Mouse (Mus musculus): Measurements from ENCODE around the gene Hdhd3. TPM values are rescaled to one million over a fixed set of nuclear protein-coding genes. Genes with fewer than 3 reads are reported as not detected.

Gene Hdhd3
- polyA plus RNA-seq, 1 experiment from 2014 or later: 9.1 TPM

- Histone ChIP-seq H3K9me3 (ENCODE audit: control insufficient read depth, low read length) (no peaks in the 10 kb centered on the region), H3K36me3 (ENCODE audit: control insufficient read depth, insufficient read depth, low read length) (no peaks in the 10 kb centered on the region), H3K4me1 (replicated peaks; ENCODE audit: control insufficient read depth, insufficient read depth, low read length) (no peaks in the 10 kb centered on the region; the same call in 1 of the 2 replicates), H3K27ac (ENCODE audit: low read depth, low read length) (no peak overlapping the region), H3K9ac (ENCODE audit: low read length) (no peak overlapping the region), H3K27me3 (ENCODE audit: control insufficient read depth, insufficient read depth, low read length) (peaks cover 20% of the 10 kb centered on the region), H3K4me3 (ENCODE audit: low read depth, low read length) (no peak overlapping the region), H3K4me2 (ENCODE audit: low read depth, low read length, severe bottlenecking) (no peak overlapping the region)
- 89% methylated on average over 6 of the region's 6 CpGs for WGBS
- no peak for ATAC-seq (replicated peaks; ENCODE audit: low FRiP score)
- no peak for DNase-seq (ENCODE audit: low spot score)
These were observed 25.6 kb downstream of the Hdhd3 start for GRCm38 (mm10) chr4:62477542-62478244.

GRCm38 (mm10) chr4:62475793-62476192 lies 27.5 kb downstream of the Hdhd3 start:
- Histone ChIP-seq H3K4me3 (ENCODE audit: low read depth, low read length) (no peak overlapping the region), H3K36me3 (ENCODE audit: control insufficient read depth, insufficient read depth, low read length) (no peaks in the 10 kb centered on the region), H3K4me1 (replicated peaks; ENCODE audit: control insufficient read depth, insufficient read depth, low read length) (no peaks in the 10 kb centered on the region; the same call in 1 of the 2 replicates), H3K9ac (ENCODE audit: low read length) (no peak overlapping the region), H3K9me3 (ENCODE audit: control insufficient read depth, low read length) (no peaks in the 10 kb centered on the region), H3K27ac (ENCODE audit: low read depth, low read length) (no peak overlapping the region), H3K27me3 (ENCODE audit: control insufficient read depth, insufficient read depth, low read length) (peaks cover 16% of the 10 kb centered on the region), H3K4me2 (ENCODE audit: low read depth, low read length, severe bottlenecking) (no peak overlapping the region)
- DNase-seq (ENCODE audit: low spot score) (no peak), ATAC-seq (replicated peaks; ENCODE audit: low FRiP score) (no peak)
- WGBS: 91% methylated on average over 6 of the region's 6 CpGs

DNA sequence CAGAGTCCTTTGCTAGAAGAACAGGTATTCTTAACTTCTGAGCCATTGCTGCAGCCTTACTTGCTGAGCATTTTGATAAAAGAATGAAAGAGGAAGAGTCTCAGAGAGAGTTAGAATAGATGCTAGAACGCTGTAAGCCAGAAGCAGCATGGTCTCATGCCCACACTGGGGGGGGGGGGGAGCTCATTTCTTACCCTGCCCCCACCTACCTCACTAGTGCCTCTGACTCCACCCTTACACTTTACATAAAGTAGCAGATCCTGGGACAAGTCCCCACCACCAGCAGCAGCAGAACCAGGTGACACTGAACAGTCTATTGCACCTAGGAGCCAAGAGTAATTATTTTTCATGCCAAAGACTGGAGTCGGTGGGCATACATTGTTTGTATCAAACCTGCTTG lies 28.1 kb downstream of the Hdhd3 start:
- Histone ChIP-seq H3K4me1 (replicated peaks; ENCODE audit: control insufficient read depth, insufficient read depth, low read length) (no peaks in the 10 kb centered on the region; the same call in 1 of the 2 replicates), H3K27me3 (ENCODE audit: control insufficient read depth, insufficient read depth, low read length) (peaks cover 10% of the 10 kb centered on the region), H3K4me3 (ENCODE audit: low read depth, low read length) (no peak overlapping the region), H3K36me3 (ENCODE audit: control insufficient read depth, insufficient read depth, low read length) (no peaks in the 10 kb centered on the region), H3K9ac (ENCODE audit: low read length) (no peak overlapping the region), H3K9me3 (ENCODE audit: control insufficient read depth, low read length) (no peaks in the 10 kb centered on the region), H3K27ac (ENCODE audit: low read depth, low read length) (no peak overlapping the region), H3K4me2 (ENCODE audit: low read depth, low read length, severe bottlenecking) (no peak overlapping the region)
- WGBS: 78% methylated on average over 2 of the region's 2 CpGs
- no peak for DNase-seq (ENCODE audit: low spot score)
- ATAC-seq (replicated peaks; ENCODE audit: low FRiP score): no peak

GRCm38 (mm10) chr4:62472071-62472470 lies 31.2 kb downstream of the Hdhd3 start:
- Histone ChIP-seq H3K9ac (ENCODE audit: low read length) (no peak overlapping the region), H3K4me1 (replicated peaks; ENCODE audit: control insufficient read depth, insufficient read depth, low read length) (no peaks in the 10 kb centered on the region), H3K4me2 (ENCODE audit: low read depth, low read length, severe bottlenecking) (no peak overlapping the region), H3K4me3 (ENCODE audit: low read depth, low read length) (no peak overlapping the region), H3K27ac (ENCODE audit: low read depth, low read length) (no peak overlapping the region), H3K36me3 (ENCODE audit: control insufficient read depth, insufficient read depth, low read length) (no peaks in the 10 kb centered on the region), H3K9me3 (ENCODE audit: control insufficient read depth, low read length) (no peaks in the 10 kb centered on the region), H3K27me3 (ENCODE audit: control insufficient read depth, insufficient read depth, low read length) (no peaks in the 10 kb centered on the region)
- WGBS: 95% methylated on average over 2 of the region's 2 CpGs
- DNase-seq (ENCODE audit: low spot score): no peak
- no peak for ATAC-seq (replicated peaks; ENCODE audit: low FRiP score)

- peak; percentile 91 for DNase-seq (ENCODE audit: low spot score)
- Histone ChIP-seq H3K4me2 (ENCODE audit: low read depth, low read length, severe bottlenecking) (peak within 1 kb of the TSS; percentile 55), H3K27ac (ENCODE audit: low read depth, low read length) (no peak within 1 kb of the TSS), H3K36me3 (ENCODE audit: control insufficient read depth, insufficient read depth, low read length) (no peaks in the 10 kb centered on the region), H3K9me3 (ENCODE audit: control insufficient read depth, low read length) (no peaks in the 10 kb centered on the region), H3K4me1 (replicated peaks; ENCODE audit: control insufficient read depth, insufficient read depth, low read length) (no peaks in the 10 kb centered on the region), H3K27me3 (ENCODE audit: control insufficient read depth, insufficient read depth, low read length) (no peaks in the 10 kb centered on the region), H3K4me3 (ENCODE audit: low read depth, low read length) (peak within 1 kb of the TSS; percentile 42), H3K9ac (ENCODE audit: low read length) (peak within 1 kb of the TSS; percentile 59)
- under 1% methylated on average over 30 of the region's 30 CpGs for whole genome bisulfite sequencing
- peak; percentile 94 for ATAC-seq (replicated peaks; ENCODE audit: low FRiP score)
These were observed 32.6 kb downstream of the Hdhd3 start, which contains the start of gene Wdr31 for GRCm38 (mm10) chr4:62470598-62471051. Gene Wdr31 (minus strand): TSS chr4:62470896.

DNA sequence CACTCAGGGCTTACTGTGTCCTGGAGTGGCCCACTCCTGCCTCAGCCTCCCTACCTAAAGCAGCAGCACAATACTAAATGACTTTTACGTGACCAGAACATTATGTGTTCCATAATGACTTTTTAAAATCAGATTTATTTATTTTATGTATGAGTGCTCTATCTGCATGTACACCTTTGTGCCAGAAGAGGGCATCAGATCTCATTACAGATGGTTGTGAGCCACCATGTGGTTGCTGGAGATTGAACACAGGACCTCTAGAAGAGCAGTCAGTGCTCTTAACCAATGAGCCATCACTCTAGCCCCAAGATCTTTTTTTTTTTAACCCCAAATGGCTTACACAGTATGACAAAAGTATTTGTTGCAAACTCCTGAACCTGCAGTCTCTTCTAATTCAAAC lies 35.1 kb downstream of the Hdhd3 start:
- no peaks in the 10 kb centered on the region for H3K36me3 ChIP-seq (ENCODE audit: control insufficient read depth, insufficient read depth, low read length)
- H3K4me3 ChIP-seq (ENCODE audit: low read depth, low read length): no peak overlapping the region
- no peaks in the 10 kb centered on the region for H3K27me3 ChIP-seq (ENCODE audit: control insufficient read depth, insufficient read depth, low read length)
- H3K4me1 ChIP-seq (replicated peaks; ENCODE audit: control insufficient read depth, insufficient read depth, low read length): no peaks in the 10 kb centered on the region
- ATAC-seq (replicated peaks; ENCODE audit: low FRiP score): no peak
- no peaks in the 10 kb centered on the region for H3K9me3 ChIP-seq (ENCODE audit: control insufficient read depth, low read length)
- no peak overlapping the region for H3K9ac ChIP-seq (ENCODE audit: low read length)
- no peak for DNase-seq (ENCODE audit: low spot score)
- WGBS: 95% methylated on average over 1 of the region's 1 CpGs
- no peak overlapping the region for H3K27ac ChIP-seq (ENCODE audit: low read depth, low read length)
- no peak overlapping the region for H3K4me2 ChIP-seq (ENCODE audit: low read depth, low read length, severe bottlenecking)

GRCm38 (mm10) chr4:62463124-62463523 lies 40.1 kb downstream of the Hdhd3 start:
- no peak overlapping the region for H3K27ac ChIP-seq (ENCODE audit: low read depth, low read length)
- DNase-seq (ENCODE audit: low spot score) (no peak), ATAC-seq (replicated peaks; ENCODE audit: low FRiP score) (no peak)
- no peaks in the 10 kb centered on the region for H3K9me3 ChIP-seq (ENCODE audit: control insufficient read depth, low read length)
- no peaks in the 10 kb centered on the region for H3K4me1 ChIP-seq (replicated peaks; ENCODE audit: control insufficient read depth, insufficient read depth, low read length)
- H3K27me3 ChIP-seq (ENCODE audit: control insufficient read depth, insufficient read depth, low read length): no peaks in the 10 kb centered on the region
- 97% methylated on average over 2 of the region's 2 CpGs for WGBS
- H3K4me2 ChIP-seq (ENCODE audit: low read depth, low read length, severe bottlenecking): no peak overlapping the region
- H3K4me3 ChIP-seq (ENCODE audit: low read depth, low read length): no peak overlapping the region
- no peak overlapping the region for H3K9ac ChIP-seq (ENCODE audit: low read length)
- no peaks in the 10 kb centered on the region; the same call in 1 of the 2 replicates for H3K36me3 ChIP-seq (ENCODE audit: control insufficient read depth, insufficient read depth, low read length)

DNA sequence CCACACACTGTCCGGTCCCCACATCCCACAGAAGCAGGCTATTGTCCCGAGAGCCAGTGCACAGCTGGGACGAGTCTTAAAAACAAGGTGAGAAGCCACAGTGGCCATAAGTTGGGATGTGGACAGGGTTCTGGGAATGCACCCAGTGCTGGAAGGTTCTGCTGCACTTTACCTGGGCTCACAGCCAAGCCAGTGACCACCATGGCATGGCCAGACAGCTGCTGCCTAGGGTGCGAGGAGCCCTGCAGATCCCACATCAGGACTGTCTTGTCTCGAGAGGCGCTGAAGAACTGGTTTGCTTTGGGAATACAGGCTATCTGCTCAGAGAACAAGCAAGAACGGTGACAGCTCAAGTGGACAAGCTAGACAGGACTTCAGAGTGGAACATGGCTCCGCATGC lies 42.9 kb downstream of the Hdhd3 start:
- Histone ChIP-seq H3K4me1 (replicated peaks; ENCODE audit: control insufficient read depth, insufficient read depth, low read length) (no peaks in the 10 kb centered on the region), H3K36me3 (ENCODE audit: control insufficient read depth, insufficient read depth, low read length) (no peaks in the 10 kb centered on the region; the same call in 1 of the 2 replicates), H3K4me2 (ENCODE audit: low read depth, low read length, severe bottlenecking) (no peak overlapping the region), H3K27me3 (ENCODE audit: control insufficient read depth, insufficient read depth, low read length) (no peaks in the 10 kb centered on the region), H3K4me3 (ENCODE audit: low read depth, low read length) (no peak overlapping the region), H3K27ac (ENCODE audit: low read depth, low read length) (no peak overlapping the region), H3K9me3 (ENCODE audit: control insufficient read depth, low read length) (no peaks in the 10 kb centered on the region), H3K9ac (ENCODE audit: low read length) (no peak overlapping the region)
- WGBS: 95% methylated on average over 8 of the region's 8 CpGs
- ATAC-seq (replicated peaks; ENCODE audit: low FRiP score) (no peak), DNase-seq (ENCODE audit: low spot score) (no peak)

DNA sequence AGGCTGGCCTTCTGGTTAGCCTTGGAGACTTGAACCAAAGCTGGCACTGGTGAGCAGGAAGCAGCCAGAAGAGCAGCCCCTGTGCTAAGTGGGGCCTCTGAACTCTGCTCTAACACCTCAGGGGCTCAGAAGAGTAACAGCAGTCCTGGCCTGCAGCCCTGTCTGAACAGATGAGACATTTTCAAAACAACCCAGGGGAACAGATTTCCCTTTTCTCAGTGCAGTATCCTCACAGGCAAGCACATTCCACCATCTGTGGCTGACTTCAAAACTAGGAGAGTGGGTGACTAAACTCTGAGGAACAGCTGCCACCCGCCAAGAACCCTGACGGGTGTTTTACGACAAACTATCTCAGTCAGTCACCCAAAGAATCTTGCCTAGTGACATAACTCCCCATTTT lies 44.2 kb downstream of the Hdhd3 start:
- ATAC-seq (replicated peaks; ENCODE audit: low FRiP score) (no peak), DNase-seq (ENCODE audit: low spot score) (no peak)
- no peaks in the 10 kb centered on the region for H3K4me1 ChIP-seq (replicated peaks; ENCODE audit: control insufficient read depth, insufficient read depth, low read length)

More for the DNA sequence above, 44.2 kb downstream of the Hdhd3 start:
- WGBS: 93% methylated on average over 3 of the region's 3 CpGs
- Histone ChIP-seq H3K9me3 (ENCODE audit: control insufficient read depth, low read length) (no peaks in the 10 kb centered on the region), H3K27me3 (ENCODE audit: control insufficient read depth, insufficient read depth, low read length) (no peaks in the 10 kb centered on the region), H3K9ac (ENCODE audit: low read length) (no peak overlapping the region), H3K4me3 (ENCODE audit: low read depth, low read length) (no peak overlapping the region), H3K27ac (ENCODE audit: low read depth, low read length) (no peak overlapping the region), H3K36me3 (ENCODE audit: control insufficient read depth, insufficient read depth, low read length) (no peaks in the 10 kb centered on the region; the same call in 1 of the 2 replicates), H3K4me2 (ENCODE audit: low read depth, low read length, severe bottlenecking) (no peak overlapping the region)

Measured in forebrain, embryonic 11.5 days (tissue).